ENCODE assay signal across 17 mouse cellular contexts in the genomic region with DNA sequence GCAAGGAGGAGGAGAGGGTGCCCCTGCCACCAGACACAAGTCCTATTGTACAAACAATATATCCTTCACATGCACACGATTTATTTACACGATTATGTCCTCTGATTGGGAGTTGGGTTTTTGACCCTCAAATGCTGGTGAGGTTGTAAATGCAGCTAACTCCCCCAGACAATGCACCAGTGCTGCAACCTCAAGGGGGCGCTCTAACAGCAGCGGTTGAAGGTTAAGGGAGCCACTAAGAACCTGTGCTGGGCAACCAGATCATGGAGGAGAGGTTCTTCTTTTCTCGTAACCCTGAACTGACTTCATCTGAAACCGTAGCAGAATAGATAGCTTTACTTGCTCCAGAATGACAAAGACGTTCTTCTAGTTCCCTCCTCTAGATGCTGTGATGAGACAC. TPM values are rescaled to one million over a fixed set of nuclear protein-coding genes. Genes with fewer than 3 reads are reported as not detected.
DNase-seq lines count a peak whose midpoint lies in the region; ATAC-seq and TF ChIP-seq lines count a peak whose summit lies in the region.
"Had no signal": no experiment of that assay in that cellular context is flagged by ENCODE, and none has a peak within 500 bp of the region (broad histone marks: within the 10 kb centered on the region; RNA-seq: fewer than 3 reads in every experiment).

No protein-coding gene starts in this region.

- in situ Hi-C loops in ES-E14 (cut with MboI; ENCODE audit: low sequenced_read_pairs in 2 of 2, unreplicated experiment in 2 of 2), result no loop called here

- H3K9me3 ChIP-seq in intestine, postnatal 0 days (ENCODE audit: control insufficient read depth), result no peaks in the 10 kb centered on the region
- H3K9me3 ChIP-seq in intestine, embryonic 16.5 days (ENCODE audit: control insufficient read depth, low read length), result no peaks in the 10 kb centered on the region
- H3K9me3 ChIP-seq in midbrain, postnatal 0 days (ENCODE audit: low read length), result no peaks in the 10 kb centered on the region
- H3K9me3 ChIP-seq in midbrain, embryonic 14.5 days (ENCODE audit: control insufficient read depth, low read length), result no peaks in the 10 kb centered on the region
- no peaks in the 10 kb centered on the region for H3K9me3 ChIP-seq in ES-E14 (ENCODE audit: control insufficient read depth, insufficient read depth, low read depth, low read length)
- no peaks in the 10 kb centered on the region for H3K9me3 ChIP-seq in midbrain, embryonic 16.5 days (replicated peaks; ENCODE audit: control insufficient read depth, low read length, poor library complexity, severe bottlenecking)
- H3K9me3 ChIP-seq: embryonic facial prominence, embryonic 13.5 days; forebrain, embryonic 12.5 days; hindbrain, embryonic 12.5 days; lung, embryonic 15.5 days; midbrain, embryonic 10.5 days had no signal

- H3K27ac ChIP-seq in intestine, postnatal 0 days (ENCODE audit: low read depth, low read length), result no peak overlapping the region
- no peak overlapping the region for H3K27ac ChIP-seq in intestine, embryonic 16.5 days (ENCODE audit: low read length)
- H3K27ac ChIP-seq in midbrain, postnatal 0 days (ENCODE audit: low read depth, low read length), result no peak overlapping the region
- no peak overlapping the region for H3K27ac ChIP-seq in midbrain, embryonic 14.5 days (replicated peaks; ENCODE audit: low read depth, low read length)
- no peak overlapping the region for H3K27ac ChIP-seq in ES-E14 (ENCODE audit: insufficient read depth, low read depth, low read length, poor library complexity, severe bottlenecking)
- H3K27ac ChIP-seq in midbrain, embryonic 16.5 days (ENCODE audit: low read length), result no peak overlapping the region
- H3K27ac ChIP-seq: embryonic facial prominence, embryonic 13.5 days; forebrain, embryonic 12.5 days; hindbrain, embryonic 12.5 days; lung, embryonic 15.5 days; midbrain, embryonic 10.5 days had no signal

- no peaks in the 10 kb centered on the region for H3K27me3 ChIP-seq in intestine, postnatal 0 days (replicated peaks; ENCODE audit: control insufficient read depth, insufficient read depth, low read length)
- H3K27me3 ChIP-seq in intestine, embryonic 16.5 days (replicated peaks; ENCODE audit: control insufficient read depth, insufficient read depth, low read length), result no peaks in the 10 kb centered on the region
- no peaks in the 10 kb centered on the region for H3K27me3 ChIP-seq in midbrain, postnatal 0 days (ENCODE audit: insufficient read depth, low read length)
- H3K27me3 ChIP-seq in midbrain, embryonic 14.5 days (ENCODE audit: control insufficient read depth, insufficient read depth, low read length), result no peaks in the 10 kb centered on the region
- H3K27me3 ChIP-seq in splenic B cell, adult 2 months (ENCODE audit: control insufficient read depth, insufficient read depth, low read length, poor library complexity, severe bottlenecking), result no peaks in the 10 kb centered on the region
- no peaks in the 10 kb centered on the region for H3K27me3 ChIP-seq in midbrain, embryonic 16.5 days (ENCODE audit: control insufficient read depth, insufficient read depth, low read depth, low read length)
- H3K27me3 ChIP-seq: embryonic facial prominence, embryonic 13.5 days; hindbrain, embryonic 12.5 days; lung, embryonic 15.5 days had no signal

- no peaks in the 10 kb centered on the region for H3K36me3 ChIP-seq in intestine, postnatal 0 days (ENCODE audit: control insufficient read depth, insufficient read depth)
- no peaks in the 10 kb centered on the region for H3K36me3 ChIP-seq in intestine, embryonic 16.5 days (ENCODE audit: control insufficient read depth, insufficient read depth, low read length)
- H3K36me3 ChIP-seq in midbrain, postnatal 0 days (ENCODE audit: insufficient read depth, low read length), result no peaks in the 10 kb centered on the region
- H3K36me3 ChIP-seq in midbrain, embryonic 14.5 days (ENCODE audit: control insufficient read depth, insufficient read depth, low read length), result no peaks in the 10 kb centered on the region
- H3K36me3 ChIP-seq in ES-E14 (ENCODE audit: control insufficient read depth, insufficient read depth, low read length, poor library complexity, severe bottlenecking), result no peaks in the 10 kb centered on the region
- no peaks in the 10 kb centered on the region for H3K36me3 ChIP-seq in splenic B cell, adult 2 months (ENCODE audit: control insufficient read depth, insufficient read depth, low read length, poor library complexity, severe bottlenecking)
- H3K36me3 ChIP-seq in midbrain, embryonic 16.5 days (ENCODE audit: control insufficient read depth, insufficient read depth, low read length), result no peaks in the 10 kb centered on the region
- H3K36me3 ChIP-seq: embryonic facial prominence, embryonic 13.5 days; forebrain, embryonic 12.5 days; hindbrain, embryonic 12.5 days; lung, embryonic 15.5 days; midbrain, embryonic 10.5 days had no signal

- no peak for ATAC-seq in intestine, postnatal 0 days
- no peak for ATAC-seq in intestine, embryonic 16.5 days
- no peak for ATAC-seq in midbrain, postnatal 0 days (ENCODE audit: low FRiP score)
- no peak for ATAC-seq in midbrain, embryonic 14.5 days (ENCODE audit: low FRiP score, low TSS enrichment)
- ATAC-seq in midbrain, embryonic 16.5 days, result no peak

- peak; percentile 43; the same call in 1 of the 2 replicates for TF ChIP-seq CTCF in intestine, postnatal 0 days (IDR thresholded peaks at IDR 0.05; ENCODE audit: low read depth)
- peak; percentile 30 for TF ChIP-seq CTCF in midbrain, postnatal 0 days (IDR thresholded peaks at IDR 0.05)

- H3K4me1 ChIP-seq in intestine, postnatal 0 days (replicated peaks; ENCODE audit: control insufficient read depth, insufficient read depth, low read length), result no peaks in the 10 kb centered on the region
- no peaks in the 10 kb centered on the region for H3K4me1 ChIP-seq in intestine, embryonic 16.5 days (ENCODE audit: control insufficient read depth, insufficient read depth, low read length)
- no peaks in the 10 kb centered on the region for H3K4me1 ChIP-seq in midbrain, postnatal 0 days (ENCODE audit: insufficient read depth, low read length)
- 0 out of 2 replicates have a peak, but pooled peaks cover 4% of the 10 kb centered on the region for H3K4me1 ChIP-seq in midbrain, embryonic 14.5 days (ENCODE audit: control insufficient read depth, insufficient read depth, low read length)
- H3K4me1 ChIP-seq in ES-E14 (ENCODE audit: control insufficient read depth in 2 of 2, insufficient read depth in 2 of 2, low read length in 2 of 2, poor library complexity in 1 of 2), result no peaks in the 10 kb centered on the region
- 0 out of 2 replicates have a peak, but pooled peaks cover 3% of the 10 kb centered on the region for H3K4me1 ChIP-seq in midbrain, embryonic 16.5 days (ENCODE audit: control insufficient read depth, insufficient read depth, low read length)
- H3K4me1 ChIP-seq: embryonic facial prominence, embryonic 13.5 days; forebrain, embryonic 12.5 days; lung, embryonic 15.5 days had no signal

- H3K4me3 ChIP-seq in intestine, postnatal 0 days (ENCODE audit: low read depth, low read length), result no peak overlapping the region
- H3K4me3 ChIP-seq in intestine, embryonic 16.5 days (ENCODE audit: low read length), result no peak overlapping the region
- H3K4me3 ChIP-seq in midbrain, postnatal 0 days (ENCODE audit: low read depth, low read length), result no peak overlapping the region
- no peak overlapping the region for H3K4me3 ChIP-seq in midbrain, embryonic 14.5 days (replicated peaks; ENCODE audit: low read depth, low read length)
- no peak overlapping the region for H3K4me3 ChIP-seq in ES-E14 (ENCODE audit: insufficient read depth in 1 of 2, low read depth in 1 of 2, low read length in 2 of 2, poor library complexity in 1 of 2, severe bottlenecking in 1 of 2)
- no peak overlapping the region for H3K4me3 ChIP-seq in midbrain, embryonic 16.5 days (ENCODE audit: low read depth, low read length)
- H3K4me3 ChIP-seq: embryonic facial prominence, embryonic 13.5 days; forebrain, embryonic 12.5 days; hindbrain, embryonic 12.5 days; lung, embryonic 15.5 days; midbrain, embryonic 10.5 days had no signal

- H3K9ac ChIP-seq in intestine, postnatal 0 days (ENCODE audit: low read depth, low read length), result no peak overlapping the region
- no peak overlapping the region for H3K9ac ChIP-seq in intestine, embryonic 16.5 days (ENCODE audit: low read depth, low read length)
- H3K9ac ChIP-seq in midbrain, postnatal 0 days (replicated peaks; ENCODE audit: low read length, poor library complexity, severe bottlenecking), result no peak overlapping the region
- no peak overlapping the region for H3K9ac ChIP-seq in midbrain, embryonic 14.5 days (replicated peaks; ENCODE audit: low read length)
- H3K9ac ChIP-seq in ES-E14 (ENCODE audit: insufficient read depth, low read depth, low read length, poor library complexity, severe bottlenecking), result no peak overlapping the region
- no peak overlapping the region for H3K9ac ChIP-seq in midbrain, embryonic 16.5 days (ENCODE audit: low read depth, low read length)
- H3K9ac ChIP-seq: embryonic facial prominence, embryonic 13.5 days; forebrain, embryonic 12.5 days; hindbrain, embryonic 12.5 days; lung, embryonic 15.5 days had no signal

- no peak for DNase-seq in midbrain, postnatal 0 days (ENCODE audit: low spot score)
- no peak for DNase-seq in midbrain, embryonic 14.5 days
- peak; percentile 39 for DNase-seq in ES-E14 (ENCODE audit: low read depth, low spot score)
- peak; percentile 23 for DNase-seq in splenic B cell, adult 2 months (ENCODE audit: low read depth, low spot score)
- DNase-seq: gastrocnemius, postnatal 10 days; kidney, adult 9 months; thymus, postnatal 25 days had no signal

- WGBS in intestine, postnatal 0 days, result 63% methylated on average over 7 of the region's 7 CpGs
- WGBS in intestine, embryonic 16.5 days, result 65% methylated on average over 7 of the region's 7 CpGs
- 70% methylated on average over 7 of the region's 7 CpGs for WGBS in midbrain, postnatal 0 days
- 74% methylated on average over 7 of the region's 7 CpGs for WGBS in midbrain, embryonic 14.5 days
- WGBS in midbrain, embryonic 16.5 days, result 72% methylated on average over 7 of the region's 7 CpGs

- H3K4me2 ChIP-seq in intestine, postnatal 0 days (replicated peaks; ENCODE audit: low read depth), result no peak overlapping the region
- H3K4me2 ChIP-seq in intestine, embryonic 16.5 days (ENCODE audit: low read depth, low read length), result no peak overlapping the region
- H3K4me2 ChIP-seq in midbrain, postnatal 0 days (ENCODE audit: low read depth, low read length, poor library complexity, severe bottlenecking), result no peak overlapping the region
- H3K4me2 ChIP-seq in midbrain, embryonic 14.5 days (ENCODE audit: low read length), result no peak overlapping the region
- H3K4me2 ChIP-seq in midbrain, embryonic 16.5 days (ENCODE audit: low read length), result no peak overlapping the region
- H3K4me2 ChIP-seq: embryonic facial prominence, embryonic 13.5 days; forebrain, embryonic 12.5 days; heart, embryonic 11.5 days; hindbrain, embryonic 12.5 days; lung, embryonic 15.5 days had no signal

RNA-seq across cellular contexts. Expression of gene Eno4, which starts 56.8 kb away (rescaled TPM):
- polyA plus RNA-seq in intestine, postnatal 0 days (2015; fragmentation: Nextera tagmentation; extraction: Ambion mirVana), result 0.05 and 0.10 TPM in 2 replicates
- polyA plus RNA-seq in intestine, embryonic 16.5 days (2015; fragmentation: Nextera tagmentation; extraction: Ambion mirVana), result 0.28 and 0.34 TPM in 2 replicates
- total RNA-seq in midbrain, postnatal 0 days (2014; rRNA removed), result 0.42 and 0.71 TPM in 2 replicates
- 1.3 and 1.5 TPM in 2 replicates for polyA plus RNA-seq in midbrain, postnatal 0 days (2015; fragmentation: Nextera tagmentation; extraction: Ambion mirVana)
- 0.49 and 0.66 TPM in 2 replicates for polyA plus RNA-seq in midbrain, embryonic 14.5 days (2014; fragmentation: Nextera tagmentation; extraction: Ambion mirVana)
- total RNA-seq in ES-E14 (2012; rRNA removed), result 0.85 and 1.1 TPM in 2 replicates
- 1.9 and 2.2 TPM in 2 replicates for polyA plus RNA-seq in midbrain, embryonic 16.5 days (2015; fragmentation: Nextera tagmentation; extraction: Ambion mirVana)
- total RNA-seq: MEL had no signal

RNA-seq across cellular contexts. Expression of gene Hspa12a, which starts 57.0 kb away (rescaled TPM):
- 3.6 TPM in 2 replicates for polyA plus RNA-seq in intestine, postnatal 0 days (2015; fragmentation: Nextera tagmentation; extraction: Ambion mirVana)
- polyA plus RNA-seq in intestine, embryonic 16.5 days (2015; fragmentation: Nextera tagmentation; extraction: Ambion mirVana), result 4.2 and 4.7 TPM in 2 replicates
- 73.7 and 80.0 TPM in 2 replicates for total RNA-seq in midbrain, postnatal 0 days (2014; rRNA removed)
- 53.8 and 54.0 TPM in 2 replicates for polyA plus RNA-seq in midbrain, postnatal 0 days (2015; fragmentation: Nextera tagmentation; extraction: Ambion mirVana)
- 31.9 and 35.2 TPM in 2 replicates for polyA plus RNA-seq in midbrain, embryonic 14.5 days (2014; fragmentation: Nextera tagmentation; extraction: Ambion mirVana)
- total RNA-seq in ES-E14 (2012; rRNA removed), result 2.9 and 3.0 TPM in 2 replicates
- 50.6 and 57.9 TPM in 2 replicates for polyA plus RNA-seq in midbrain, embryonic 16.5 days (2015; fragmentation: Nextera tagmentation; extraction: Ambion mirVana)
- total RNA-seq: MEL had no signal

Comparison
In these comparisons a context has a peak if more than half of its experiments do, and no peak if none do; other contexts are left out.
1. DNase-seq: peak in ES-E14 (single experiment) and splenic B cell, adult 2 months (single experiment); none in midbrain, postnatal 0 days (single experiment) and midbrain, embryonic 14.5 days (single experiment).